Mouse (Mus musculus) testis, adult 2 months (tissue): ENCODE measurements around the gene Ppp1r18. TPM values are rescaled to one million over a fixed set of nuclear protein-coding genes. Genes with fewer than 3 reads are reported as not detected.

Experiments used
- H3K27ac ChIP-seq: fragments of 200-500 bp; 2 replicates; pipeline ENCODE4 v1.5.1; 2012; ENCODE audit warnings: low read depth, low read length; ENCODE audit not compliant: control insufficient read depth, insufficient read depth
- H3K27me3 ChIP-seq: fragments of 200-500 bp; 2 replicates; pipeline ENCODE4 v1.6.1; 2012; ENCODE audit warnings: mild to moderate bottlenecking, low read length, moderate library complexity; ENCODE audit not compliant: control insufficient read depth, insufficient read depth
- H3K36me3 ChIP-seq: fragments of 200-500 bp; 2 replicates; pipeline ENCODE4 v1.6.1; 2012; ENCODE audit warnings: mild to moderate bottlenecking, low read length; ENCODE audit not compliant: control insufficient read depth, insufficient read depth
- H3K4me1 ChIP-seq: fragments of 200-500 bp; 2 replicates; pipeline ENCODE4 v1.6.1; 2012; ENCODE audit warnings: low read length; ENCODE audit not compliant: control insufficient read depth, insufficient read depth
- H3K4me3 ChIP-seq: fragments of 200-500 bp; 2 replicates; pipeline ENCODE4 v1.5.1; 2012; ENCODE audit warnings: low read depth, mild to moderate bottlenecking, low read length, moderate library complexity, mixed read lengths; ENCODE audit not compliant: control insufficient read depth
- CTCF ChIP-seq: fragments of 200-500 bp; IDR thresholded peaks from 2 replicates; pipeline ENCODE4 v1.5.1; 2012; ENCODE audit warnings: low read depth, mild to moderate bottlenecking, inconsistent platforms, low read length, moderate library complexity; ENCODE audit not compliant: control insufficient read depth, insufficient read depth, insufficient replicate concordance
- POLR2A ChIP-seq: fragments of 200-500 bp; IDR thresholded peaks from 2 replicates; pipeline ENCODE4 v1.6.1; 2012; ENCODE audit warnings: low read depth, mild to moderate bottlenecking, inconsistent platforms, low read length, moderate library complexity; ENCODE audit not compliant: control insufficient read depth
- polyA plus RNA-seq: library from polyadenylated mRNA; depleted of rRNA; stranded (reverse); fragments of >200 nt; gene quantifications from 2 replicates; pipeline ENCODE4 v1.2.3, GENCODE M21; 2012

Ppp1r18 gene
- polyA plus RNA-seq, 1 experiment: 34.1 TPM

GRCm38 (mm10) chr17:35887725-35888124, 22.3 kb downstream of the Ppp1r18 start:
- Histone ChIP-seq H3K27me3 (no peaks in the 10 kb centered on the region), H3K4me1 (no peaks in the 10 kb centered on the region), H3K4me3 (no peak overlapping the region), H3K27ac (no peak overlapping the region), H3K36me3 (peaks cover 8% of the 10 kb centered on the region)
- no peak for TF ChIP-seq CTCF
- no peak for TF ChIP-seq POLR2A

DNA sequence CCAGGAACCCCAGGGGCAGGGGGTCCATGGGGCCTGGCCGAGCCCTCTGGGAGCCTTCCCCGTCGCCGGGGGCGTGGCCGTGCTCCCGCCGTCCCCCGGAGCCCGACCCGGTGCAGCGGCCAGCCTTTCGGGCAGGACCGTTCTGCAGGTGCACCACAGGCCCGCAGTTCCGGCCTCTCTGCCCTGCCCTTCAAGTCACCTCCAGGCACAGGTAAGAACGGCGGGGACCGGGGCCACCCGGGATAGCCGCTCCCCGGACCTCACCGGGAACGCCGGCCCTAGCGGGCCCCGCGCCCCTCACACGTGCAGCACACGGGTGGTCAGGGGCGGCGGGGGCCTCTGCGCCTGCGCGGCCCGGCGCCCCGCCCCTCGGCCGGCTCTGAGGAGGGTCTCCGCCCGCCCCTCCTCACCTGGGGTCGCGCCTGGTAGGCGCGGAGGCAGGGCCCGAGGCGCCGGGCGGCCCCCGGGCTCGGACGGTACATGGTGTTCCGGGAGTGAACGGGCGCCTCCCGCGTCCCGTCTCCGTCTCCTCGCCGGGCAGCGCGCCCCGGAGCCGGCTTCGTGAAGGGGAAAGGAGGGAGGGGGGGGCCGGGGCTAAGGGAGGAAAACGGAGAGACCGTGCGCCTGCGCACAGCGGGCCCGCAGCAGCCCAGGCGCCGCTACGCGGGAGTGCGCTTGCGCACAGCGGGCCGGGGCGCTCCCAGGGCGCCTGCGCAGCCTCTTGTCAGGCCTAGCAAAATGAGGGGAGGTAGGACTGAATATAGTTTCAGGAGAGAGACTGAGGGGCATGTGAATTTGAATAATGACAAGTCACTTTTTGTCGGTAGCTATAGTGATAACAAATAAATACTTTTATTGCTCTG, 31.6 kb downstream of the Ppp1r18 start, which contains the start of gene 2310061I04Rik:
Gene 2310061I04Rik (minus strand): TSS at position 651 of the 863 bp plus-strand sequence.
- no peak for TF ChIP-seq CTCF
- peak; percentile 53 for TF ChIP-seq POLR2A

DNA sequence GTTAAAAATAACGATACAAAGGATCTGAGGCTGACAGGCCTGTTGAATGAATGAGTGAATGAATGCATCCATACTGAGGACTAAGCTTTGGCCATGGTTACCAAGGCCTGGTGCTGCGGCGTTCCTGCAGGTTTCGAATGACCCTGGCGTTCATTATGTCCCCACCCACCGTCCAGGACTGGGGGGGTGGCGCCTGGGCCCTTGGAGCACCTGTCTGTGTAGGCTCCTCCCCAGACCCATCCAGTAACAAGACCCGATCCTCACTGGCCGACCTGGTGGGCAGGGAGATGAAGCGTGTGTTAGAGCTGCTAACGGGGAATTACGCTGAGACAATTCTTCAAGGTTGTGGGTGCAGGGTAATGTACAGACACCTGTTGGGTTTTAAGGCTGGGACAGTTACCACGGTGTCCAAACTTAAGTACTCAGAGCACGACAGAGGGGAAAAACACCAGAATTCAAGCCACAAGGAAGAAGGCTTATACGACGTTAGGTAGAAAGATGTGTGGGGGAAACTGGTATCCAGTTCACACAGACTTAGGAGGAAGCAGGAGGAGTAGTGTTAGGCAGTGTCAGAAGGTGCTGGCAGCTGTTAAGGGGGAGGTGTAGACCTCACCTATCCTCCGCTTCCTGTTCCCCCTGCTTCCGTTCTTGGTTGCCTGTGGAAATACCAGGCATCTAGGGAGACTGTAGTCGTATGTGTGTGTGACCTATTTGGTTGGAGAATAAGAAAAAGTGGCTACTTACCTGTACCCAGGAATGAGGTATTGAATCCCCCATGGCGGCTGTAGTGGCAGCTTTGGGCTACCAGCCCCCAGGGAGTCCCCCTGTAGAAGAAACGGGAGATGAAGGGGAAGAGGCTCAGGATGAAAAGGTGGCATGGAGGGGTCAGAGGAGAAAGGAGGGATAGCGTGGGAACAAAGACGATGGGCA, 32.5 kb downstream of the Ppp1r18 start:
- H3K4me3 ChIP-seq: peak overlapping the region; percentile 64
- H3K36me3 ChIP-seq: no peaks in the 10 kb centered on the region
- H3K27me3 ChIP-seq: no peaks in the 10 kb centered on the region
- peak overlapping the region; percentile 76 for H3K27ac ChIP-seq
- peaks cover 13% of the 10 kb centered on the region for H3K4me1 ChIP-seq
- TF ChIP-seq CTCF (no peak), POLR2A (no peak)

More for the DNA sequence above, 31.6 kb downstream of the Ppp1r18 start, which contains the start of gene 2310061I04Rik:
- H3K4me1 ChIP-seq: peaks cover 13% of the 10 kb centered on the region
- no peaks in the 10 kb centered on the region; the same call in 1 of the 2 replicates for H3K36me3 ChIP-seq
- no peaks in the 10 kb centered on the region for H3K27me3 ChIP-seq
- H3K4me3 ChIP-seq: peak within 1 kb of the TSS; percentile 97
- peak within 1 kb of the TSS; percentile 92 for H3K27ac ChIP-seq

GRCm38 (mm10) chr17:35900636-35901035, 35.2 kb downstream of the Ppp1r18 start:
- H3K4me1 ChIP-seq: peaks cover 13% of the 10 kb centered on the region
- no peak for TF ChIP-seq CTCF
- no peak for TF ChIP-seq POLR2A
- no peak overlapping the region for H3K4me3 ChIP-seq
- H3K36me3 ChIP-seq: no peaks in the 10 kb centered on the region
- no peaks in the 10 kb centered on the region for H3K27me3 ChIP-seq
- H3K27ac ChIP-seq: no peak overlapping the region

DNA sequence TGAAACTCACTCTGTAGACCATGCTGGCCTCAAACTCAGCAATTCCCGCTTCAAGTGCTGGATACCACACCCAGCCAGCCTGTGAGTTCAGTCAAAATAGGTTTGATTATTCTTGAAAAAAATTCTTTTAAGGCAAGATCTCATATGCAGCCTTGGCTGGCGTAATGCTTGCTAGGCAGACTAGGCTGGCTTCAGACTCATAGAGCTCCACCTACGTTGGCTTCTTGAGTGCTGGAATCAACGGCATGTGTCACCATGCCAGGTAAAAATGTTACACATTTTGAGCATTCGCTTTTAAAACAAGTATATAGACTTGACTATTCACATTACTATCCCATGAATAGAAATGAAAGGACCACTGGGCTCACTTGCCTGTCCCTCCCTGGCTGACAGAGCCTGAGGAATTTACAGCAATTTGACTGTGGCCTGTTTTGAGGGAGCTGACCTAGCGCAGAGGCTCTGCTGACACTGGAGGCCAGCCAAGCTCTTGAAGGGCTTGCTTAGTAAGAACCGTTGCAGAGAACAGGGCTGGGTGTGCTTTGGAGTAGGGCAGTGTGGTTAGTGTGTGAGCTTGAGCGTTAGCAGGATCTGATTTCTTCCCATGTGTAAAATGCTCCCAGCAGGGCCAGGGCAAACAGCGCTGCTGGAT, 38.1 kb downstream of the Ppp1r18 start:
- H3K27ac ChIP-seq: no peak overlapping the region
- H3K4me3 ChIP-seq: no peak overlapping the region
- TF ChIP-seq POLR2A: no peak
- TF ChIP-seq CTCF: no peak
- no peaks in the 10 kb centered on the region for H3K36me3 ChIP-seq
- H3K4me1 ChIP-seq: no peaks in the 10 kb centered on the region
- H3K27me3 ChIP-seq: no peaks in the 10 kb centered on the region

DNA sequence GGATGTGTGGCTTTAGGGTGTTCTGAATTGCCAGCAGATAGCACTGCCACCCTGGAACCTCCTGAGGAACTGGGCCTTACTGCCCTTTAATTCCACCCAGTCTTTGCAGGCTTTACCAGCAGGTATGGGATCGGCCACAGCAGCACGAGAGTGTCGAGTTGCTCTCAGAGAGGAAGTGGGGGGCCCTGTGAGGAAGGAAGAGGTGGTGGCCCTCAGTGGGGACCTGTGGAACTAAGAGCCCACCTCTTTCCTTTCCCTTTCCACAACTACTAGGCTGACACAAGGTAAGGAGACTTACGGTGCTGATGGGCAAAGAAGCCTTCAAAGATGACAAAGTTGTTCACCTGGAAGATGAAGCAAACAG, 38.6 kb downstream of the Ppp1r18 start:
- no peaks in the 10 kb centered on the region for H3K36me3 ChIP-seq
- H3K4me1 ChIP-seq: no peaks in the 10 kb centered on the region
- H3K4me3 ChIP-seq: no peak overlapping the region
- TF ChIP-seq POLR2A (no peak), CTCF (no peak)
- no peaks in the 10 kb centered on the region for H3K27me3 ChIP-seq
- H3K27ac ChIP-seq: no peak overlapping the region
